Mouse (Mus musculus) thymus, postnatal 4 days (tissue): ENCODE results near the gene Fam219a.
A peak's percentile ranks its signal among the peaks of the same experiment; 100 is the strongest.

Source experiments
- DNase-seq: peaks from one replicate; pipeline ENCODE4 v3.0.0; 2021

Gene Fam219a

DNA sequence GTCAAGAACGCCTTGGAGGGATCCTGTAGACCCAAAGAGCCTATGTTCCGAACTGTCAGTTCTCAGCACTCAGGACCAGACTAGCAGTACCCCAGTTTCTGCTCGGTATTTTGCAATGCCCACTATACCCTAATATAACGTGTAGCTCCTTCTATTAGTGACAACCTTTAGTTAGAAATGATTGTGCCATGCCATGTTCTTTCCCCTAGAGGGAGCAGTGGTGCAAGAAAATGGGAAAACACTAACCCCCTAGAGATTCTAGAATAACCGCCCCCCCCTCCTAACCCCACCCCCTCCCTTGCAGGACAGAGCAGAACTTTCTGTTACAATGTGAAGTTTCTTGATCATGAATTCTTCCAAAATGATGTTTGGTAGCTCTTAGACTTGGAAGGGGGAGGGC is 65.0 kb downstream of the Fam219a start:
- no peak for DNase-seq

DNA sequence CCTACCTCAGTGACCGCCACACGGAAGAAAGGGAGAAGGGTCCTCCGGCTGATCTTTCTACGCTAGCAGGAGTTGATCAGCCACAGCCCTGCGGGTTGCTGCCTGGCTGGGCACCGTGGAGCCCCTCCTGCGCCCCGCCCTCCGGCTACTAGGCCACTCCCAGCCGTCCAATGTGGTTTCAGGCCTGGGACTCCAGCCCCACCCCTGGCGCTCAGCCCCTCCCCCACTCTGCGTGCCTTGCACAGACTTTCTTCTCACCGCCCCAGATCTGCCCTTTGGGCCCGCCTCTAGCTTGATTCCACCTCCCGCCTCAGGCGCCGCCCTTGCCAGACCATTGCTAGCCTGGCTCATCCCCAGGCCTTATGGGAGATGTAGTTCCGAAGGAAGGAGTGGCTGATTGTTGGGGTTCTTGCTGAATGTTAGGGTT is 66.3 kb downstream of the Fam219a start, which contains the start of gene AI464131:
AI464131 (minus strand) TSS at position 91 of the 427 bp plus-strand sequence.
- DNase-seq = peak; percentile 79

DNA sequence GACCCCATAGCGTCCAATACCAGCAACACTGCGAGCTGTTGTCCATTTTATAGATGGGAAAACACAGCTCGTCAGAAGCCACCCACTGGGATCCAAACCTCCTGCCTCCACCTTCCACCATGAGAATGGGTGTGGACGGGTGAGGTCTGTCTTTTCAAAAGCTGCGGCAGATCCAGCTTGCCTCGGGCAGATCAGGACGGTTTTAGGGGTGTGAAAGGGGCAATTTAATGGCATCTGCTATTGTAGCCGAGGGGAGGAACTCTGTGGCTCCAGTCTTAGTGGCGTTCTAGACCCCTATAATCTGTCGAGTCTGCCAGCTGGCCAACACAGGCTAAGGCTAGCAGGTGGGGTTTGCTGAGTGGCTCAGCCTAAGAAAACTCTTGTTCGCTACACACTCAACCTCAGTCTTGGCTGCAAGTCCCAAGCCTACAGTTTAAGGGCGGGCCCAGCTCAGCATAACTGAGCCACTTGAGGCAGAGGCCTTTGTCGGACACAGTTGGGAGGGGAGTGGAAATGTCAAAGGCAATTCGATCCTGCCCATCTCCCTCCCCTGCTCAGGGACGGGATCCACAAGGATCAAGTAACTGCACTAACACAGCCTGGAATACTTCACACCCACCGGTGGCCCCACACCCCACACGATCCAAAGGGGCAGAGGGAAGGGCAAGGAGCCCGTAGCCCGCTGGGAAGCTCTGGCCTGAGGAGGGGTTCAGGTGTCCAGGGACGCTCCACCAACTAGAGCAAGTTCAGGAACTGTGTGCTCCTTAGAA is 67.0 kb downstream of the Fam219a start:
- no peak for DNase-seq

DNA sequence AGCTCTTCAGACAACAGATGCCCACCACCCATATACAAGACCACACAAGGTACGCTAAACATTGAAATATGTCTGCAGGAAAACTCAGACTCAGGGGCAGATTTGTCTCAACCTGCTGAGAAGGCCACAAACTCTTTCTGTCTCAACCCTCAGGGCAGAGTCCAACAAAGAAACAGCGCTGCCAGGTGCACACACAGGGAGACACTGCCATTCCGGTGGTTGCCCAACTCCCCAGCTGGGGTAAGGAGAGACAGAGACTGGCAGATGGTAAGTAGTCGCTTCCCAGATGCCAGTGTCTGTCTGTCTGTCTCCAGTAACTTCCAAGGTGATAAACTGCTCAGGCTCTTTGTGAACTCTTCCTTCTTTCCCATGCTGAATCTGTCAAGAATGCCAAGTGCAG is 68.6 kb downstream of the Fam219a start:
- DNase-seq = no peak

DNA sequence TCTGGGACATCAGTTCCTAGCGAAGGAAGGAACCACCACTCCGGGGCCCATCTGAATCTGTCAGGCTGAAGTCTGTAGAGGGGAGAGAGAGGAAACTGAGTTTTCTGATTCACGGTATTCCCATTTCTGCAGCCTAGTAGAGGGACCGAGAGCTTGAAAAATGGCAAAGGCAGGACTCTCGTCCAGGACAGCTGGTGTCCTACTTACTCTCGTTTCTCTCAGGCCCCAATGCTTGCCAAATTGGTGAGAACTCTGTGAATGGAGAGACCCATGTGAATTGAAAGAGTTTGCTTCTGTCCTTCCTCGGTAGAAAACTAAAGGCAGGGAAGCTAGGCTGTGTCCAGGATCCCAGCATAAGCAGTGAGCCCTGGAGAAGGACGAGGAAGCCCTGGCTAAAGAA is 69.7 kb downstream of the Fam219a start:
- no peak for DNase-seq

DNA sequence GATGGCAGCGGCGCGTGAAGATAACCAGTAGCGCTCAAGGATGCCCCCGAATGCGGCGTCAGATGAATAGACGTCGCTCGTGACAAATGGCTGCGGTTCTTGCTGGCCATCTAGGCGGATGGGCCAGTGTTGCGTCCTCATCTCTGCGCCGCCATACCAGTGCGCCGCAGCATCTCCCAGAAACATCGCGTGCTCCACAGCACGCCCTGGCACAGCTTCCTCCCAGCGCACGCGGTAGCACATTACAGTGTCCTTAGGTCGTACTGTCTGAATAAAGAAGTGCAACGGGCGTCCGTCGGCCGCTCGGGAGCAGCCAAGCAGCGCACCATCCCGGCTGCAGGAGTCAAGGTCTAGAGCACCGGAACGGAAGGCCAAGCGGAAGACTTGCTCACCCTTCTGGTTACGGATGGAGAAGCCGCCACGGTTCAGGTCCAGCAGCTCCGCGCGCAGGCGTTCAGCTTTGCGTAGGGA is 70.4 kb downstream of the Fam219a start:
- peak; percentile 18 for DNase-seq

DNA sequence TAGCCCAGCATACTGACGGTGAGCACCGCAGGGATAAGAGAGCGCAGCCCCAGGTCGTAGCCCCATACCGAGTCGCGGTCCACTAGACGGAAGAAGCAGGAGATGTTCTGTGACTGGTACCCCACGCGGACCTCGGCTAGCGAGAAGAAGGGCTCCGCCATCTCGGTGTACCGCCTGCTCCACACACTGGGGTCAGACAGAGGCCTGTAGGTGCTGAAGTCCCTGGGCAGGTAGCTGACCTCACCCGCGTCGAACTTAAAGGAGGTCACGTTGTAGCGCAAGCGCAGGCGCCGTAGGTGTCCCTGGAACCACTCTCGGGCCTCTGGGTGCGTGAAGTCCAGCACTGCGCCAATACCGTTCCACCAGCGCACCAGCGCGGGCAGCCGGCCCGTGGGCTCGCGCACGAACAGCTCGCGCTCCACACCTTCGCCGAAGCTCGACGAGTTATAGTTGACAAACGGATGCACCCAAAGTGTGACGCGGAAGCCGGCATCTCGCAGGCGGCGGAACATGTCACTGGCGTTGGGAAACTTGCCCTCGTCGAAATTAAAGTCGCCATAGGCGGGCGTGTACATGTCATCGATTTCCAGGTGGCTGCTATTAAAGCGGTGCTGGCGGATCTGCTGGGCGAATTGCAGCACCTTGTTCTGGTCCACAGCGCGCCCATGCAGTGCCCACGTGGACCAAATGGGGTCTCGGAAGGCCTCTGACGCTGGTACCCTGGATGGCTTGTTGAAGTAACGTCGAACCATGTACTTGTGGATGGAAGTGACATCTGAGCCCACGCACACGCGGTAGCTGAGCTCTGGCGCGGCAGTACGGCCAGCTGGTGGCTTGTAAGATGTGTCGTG is 71.1 kb downstream of the Fam219a start:
- DNase-seq = peak; percentile 15

DNA sequence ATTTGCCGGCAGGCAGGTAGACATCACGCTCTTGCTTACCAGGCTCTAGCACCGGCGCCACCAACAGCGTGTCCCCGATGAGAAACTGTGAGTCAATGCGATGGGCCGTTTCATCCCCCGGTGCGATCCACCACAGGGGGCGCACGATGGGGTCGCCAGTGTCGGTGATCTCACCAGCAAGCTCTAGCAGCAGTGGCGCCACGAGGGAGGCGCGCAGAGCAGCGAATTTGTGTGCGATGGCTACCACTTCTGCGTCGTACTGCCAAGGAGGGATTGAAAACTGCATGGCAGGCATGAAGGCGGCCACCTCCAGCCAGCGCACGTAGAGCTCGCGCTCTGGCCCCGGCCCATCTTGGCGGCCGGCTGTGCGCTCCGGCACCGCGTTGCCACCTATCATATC is 71.8 kb downstream of the Fam219a start:
- peak; percentile 81 for DNase-seq

DNA sequence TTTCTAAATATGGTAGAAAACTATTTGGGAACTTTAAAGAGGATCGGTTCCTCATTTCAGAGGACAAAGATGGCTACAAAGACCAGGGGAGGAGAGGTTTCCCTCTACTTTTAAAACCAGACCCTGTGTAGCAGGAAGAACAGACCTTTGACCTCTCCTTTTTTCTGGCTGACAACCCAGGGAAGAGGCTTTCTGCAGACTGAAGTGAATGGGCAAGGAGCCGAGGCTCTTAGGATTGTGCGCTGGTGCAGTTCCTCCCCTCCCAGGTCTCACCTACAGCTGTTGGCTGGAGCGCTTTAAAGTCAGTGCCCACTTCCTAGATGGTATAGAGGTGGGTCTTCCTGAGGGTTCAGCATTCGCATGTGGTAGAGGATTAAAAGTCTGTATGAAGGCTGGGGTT is 72.3 kb downstream of the Fam219a start:
- no peak for DNase-seq

DNA sequence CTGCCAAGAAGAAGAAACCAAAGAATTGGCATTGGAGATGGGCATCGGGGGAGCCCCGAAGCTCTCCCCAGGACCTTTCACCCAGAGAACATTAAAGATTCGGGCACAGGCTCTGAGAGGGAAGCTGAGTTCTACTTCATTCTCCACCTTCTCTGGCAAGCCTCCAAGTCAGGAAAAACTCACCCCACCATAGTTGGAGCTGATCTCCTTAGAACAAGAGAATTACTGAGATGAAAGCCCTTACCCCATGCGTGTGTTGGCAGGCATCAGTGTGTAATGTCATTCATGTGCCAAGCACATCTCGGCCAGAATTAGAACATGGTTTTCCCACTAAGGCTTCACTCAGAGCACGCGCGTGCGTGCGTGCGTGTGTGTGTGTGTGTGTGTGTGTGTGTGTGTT is 73.5 kb downstream of the Fam219a start:
- DNase-seq = no peak

DNA sequence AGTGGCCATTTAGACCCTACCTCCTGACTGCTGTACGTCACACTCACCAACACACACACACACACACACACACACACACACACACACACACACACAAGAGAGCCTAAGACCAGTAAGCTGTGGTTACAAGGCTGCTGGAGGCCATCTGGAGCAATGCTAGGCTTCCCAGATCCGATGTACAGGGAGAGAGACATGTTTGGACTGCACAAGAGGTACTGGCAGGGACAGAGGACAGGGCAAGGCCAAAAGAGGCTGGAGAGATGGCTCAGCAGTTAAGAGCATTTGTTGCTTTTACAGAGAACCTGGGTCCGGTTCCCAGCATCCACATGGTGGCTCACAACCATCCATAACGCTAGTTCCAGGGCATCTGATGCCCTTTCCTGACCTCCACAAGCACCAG is 74.3 kb downstream of the Fam219a start:
- no peak for DNase-seq

DNA sequence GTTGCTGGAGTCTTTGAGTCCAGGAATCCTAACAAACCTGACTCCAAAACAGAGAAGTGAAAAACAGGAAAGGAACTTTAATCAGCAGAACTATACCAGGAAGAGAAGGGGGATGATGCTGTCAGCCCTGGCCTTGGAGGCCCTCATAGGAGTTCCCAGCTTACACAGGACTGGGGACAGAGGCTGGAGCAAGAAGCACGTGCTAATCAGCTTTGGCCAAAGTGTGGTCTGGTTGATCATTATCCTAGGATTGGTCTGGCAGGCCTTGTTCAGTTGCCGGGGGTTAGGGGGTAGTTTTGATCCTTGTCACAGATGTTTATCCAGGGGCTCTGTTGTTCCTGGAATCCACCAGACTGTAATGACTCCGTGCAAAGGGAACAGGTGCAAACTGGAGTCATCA is 75.0 kb downstream of the Fam219a start:
- DNase-seq = no peak

DNA sequence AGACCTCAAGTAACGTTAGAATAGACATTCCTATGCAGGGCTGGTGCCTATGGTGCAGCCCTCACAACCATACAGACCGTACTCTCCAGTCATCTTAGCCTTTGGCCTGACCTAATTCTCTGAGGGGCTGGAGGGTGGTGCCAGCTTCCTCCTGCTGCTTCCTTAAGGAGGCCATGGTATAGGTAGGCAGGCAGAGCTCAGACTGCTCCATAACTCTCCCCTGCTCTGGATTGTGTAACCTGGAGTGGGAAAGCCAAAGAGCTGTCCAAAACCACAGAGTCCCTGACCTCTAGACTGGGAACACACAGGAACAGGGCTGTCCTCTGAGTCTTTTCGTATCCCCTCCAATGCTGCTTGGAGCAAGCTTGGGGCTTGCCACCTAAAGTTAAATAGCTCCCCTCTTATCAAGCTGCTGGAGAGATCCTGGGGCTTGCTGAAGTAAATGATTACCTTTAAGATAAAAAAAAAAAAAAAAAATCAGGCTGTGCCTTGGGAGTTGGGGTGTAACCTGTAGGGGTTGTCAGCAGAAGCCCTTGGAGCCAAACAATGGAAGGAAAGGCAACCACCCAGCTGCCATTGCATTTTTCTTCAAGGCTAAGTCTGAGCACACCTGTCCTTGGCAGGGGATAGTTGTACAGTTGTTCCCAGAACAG is 75.7 kb downstream of the Fam219a start:
- no peak for DNase-seq

DNA sequence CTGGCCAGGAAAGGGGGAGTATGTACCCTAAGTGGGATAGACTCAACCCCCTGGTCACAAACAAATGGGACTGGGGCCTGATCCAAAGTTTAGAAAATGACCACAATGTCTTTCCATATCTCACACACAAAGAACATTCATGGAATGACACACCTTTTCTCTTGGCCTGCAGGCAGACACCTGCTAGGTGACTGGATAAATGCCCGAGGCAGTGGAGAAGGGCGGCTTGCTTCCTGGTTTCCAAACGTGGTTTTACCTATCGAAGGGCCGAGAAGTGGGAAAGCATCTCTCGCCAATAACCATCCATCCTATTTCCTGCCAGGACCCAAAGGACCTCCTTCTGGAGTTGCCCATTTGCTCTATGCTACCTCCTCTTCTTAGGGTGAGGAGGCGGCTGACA is 76.4 kb downstream of the Fam219a start:
- no peak for DNase-seq

DNA sequence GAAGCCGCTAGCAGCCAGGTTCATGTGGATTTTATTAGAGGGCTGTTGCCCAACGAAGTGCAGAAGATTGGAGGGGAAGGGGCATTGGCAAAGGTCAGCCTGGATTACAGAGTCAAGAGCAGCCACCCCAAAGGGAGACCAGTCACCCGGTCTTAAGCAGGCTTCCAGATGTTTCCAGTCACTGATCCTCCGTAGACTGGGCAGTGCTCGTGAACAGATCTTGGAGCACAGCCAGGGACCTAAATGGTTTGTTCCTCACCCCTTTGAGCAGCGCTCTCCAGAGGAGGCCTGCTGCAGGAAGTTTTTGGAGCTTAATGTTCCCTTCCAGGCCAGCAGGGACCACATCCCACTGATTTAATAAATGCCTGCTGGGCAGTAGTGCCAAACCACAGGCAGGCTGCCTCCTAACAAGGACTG is 87.7 kb downstream of the Fam219a start:
- DNase-seq = no peak

DNA sequence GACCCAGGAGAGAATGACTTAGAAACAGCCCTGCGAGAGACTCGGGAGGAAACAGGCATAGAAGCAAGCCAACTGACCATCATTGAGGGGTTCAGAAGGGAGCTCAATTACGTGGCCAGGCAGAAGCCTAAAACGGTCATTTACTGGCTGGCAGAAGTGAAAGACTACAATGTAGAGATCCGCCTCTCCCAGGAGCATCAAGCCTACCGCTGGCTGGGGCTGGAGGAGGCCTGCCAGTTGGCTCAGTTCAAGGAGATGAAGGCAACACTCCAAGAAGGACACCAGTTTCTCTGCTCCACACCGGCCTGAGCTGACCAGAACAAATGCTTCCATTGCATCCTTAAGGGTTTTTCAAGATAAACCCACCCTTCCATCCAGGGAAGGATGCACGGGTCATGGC is 89.1 kb downstream of the Fam219a start:
- DNase-seq = no peak

DNA sequence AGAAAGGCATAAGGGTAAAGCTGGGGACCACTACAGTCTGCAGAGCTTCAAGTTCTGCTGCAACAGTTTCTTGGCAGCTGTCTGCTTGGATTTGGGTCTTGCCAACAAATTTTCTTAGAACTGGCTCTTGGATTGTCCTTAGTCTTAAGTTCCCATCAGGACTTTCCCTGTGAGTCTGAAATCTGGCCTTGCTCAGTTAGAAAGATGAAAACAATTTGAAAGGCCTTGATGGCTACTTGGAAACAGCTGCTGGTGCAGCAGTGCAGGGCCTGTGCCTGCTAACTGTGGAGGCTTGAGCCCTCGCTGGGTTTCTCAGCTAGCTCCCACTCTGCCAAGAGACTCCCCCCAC is 89.9 kb downstream of the Fam219a start:
- no peak for DNase-seq

DNA sequence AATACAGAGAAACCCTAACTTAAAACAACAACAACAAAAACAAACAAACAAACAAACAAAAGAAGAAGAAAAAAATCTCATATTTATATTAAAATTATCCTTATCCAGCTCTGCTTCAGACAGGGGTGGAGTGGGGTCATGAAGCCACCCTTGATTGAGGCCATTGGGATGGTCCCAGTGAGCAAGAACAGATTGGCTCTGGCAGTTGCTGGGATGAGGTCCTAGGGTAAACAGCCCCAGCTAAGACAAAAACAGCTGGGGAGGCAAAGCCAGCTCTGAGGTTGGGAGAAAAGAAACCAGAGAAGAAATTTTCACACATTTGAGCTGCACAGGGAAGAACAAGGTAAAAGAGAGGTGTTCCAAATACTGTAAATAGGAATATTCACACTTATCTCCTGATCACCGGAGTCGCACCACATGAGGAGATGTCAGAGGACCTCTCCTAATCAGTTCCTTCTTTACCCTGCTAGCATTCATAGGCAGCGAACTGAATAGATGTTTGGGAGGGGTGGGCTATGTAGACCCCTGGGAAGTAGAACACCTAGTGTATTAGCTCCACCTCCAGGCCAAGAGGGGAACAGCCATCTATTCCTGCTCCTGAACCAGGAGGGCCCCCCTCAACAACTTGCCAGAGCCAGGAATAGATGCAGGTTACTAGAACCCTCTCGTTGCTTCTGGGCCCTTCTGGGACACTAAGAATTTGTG is 90.4 kb downstream of the Fam219a start:
- peak; percentile 20 for DNase-seq

DNA sequence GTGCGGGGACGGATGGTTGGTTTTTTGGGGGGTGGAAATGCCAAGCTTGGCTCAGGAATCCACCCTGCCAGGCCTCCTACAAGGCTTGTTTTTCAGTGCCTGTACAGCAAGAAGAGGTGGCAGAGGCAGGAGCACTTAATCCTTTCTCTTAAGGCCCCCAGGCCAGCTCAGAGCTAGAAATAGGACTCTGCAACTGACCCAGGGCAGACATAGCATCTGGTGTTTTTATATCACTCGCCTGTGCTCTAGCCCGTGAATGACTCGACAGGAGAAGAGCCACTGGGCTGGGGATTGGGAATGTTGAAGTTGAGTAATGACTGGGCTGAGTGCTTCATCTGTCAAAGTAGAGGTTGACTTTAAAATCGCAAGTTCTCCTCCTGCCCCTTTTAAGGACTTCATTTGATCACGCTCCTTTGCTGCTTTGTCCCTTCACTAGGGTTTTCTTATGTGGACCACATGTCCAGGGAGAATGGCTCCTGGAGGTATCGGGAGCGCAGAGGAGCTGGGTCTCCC is 91.6 kb downstream of the Fam219a start:
- no peak for DNase-seq

DNA sequence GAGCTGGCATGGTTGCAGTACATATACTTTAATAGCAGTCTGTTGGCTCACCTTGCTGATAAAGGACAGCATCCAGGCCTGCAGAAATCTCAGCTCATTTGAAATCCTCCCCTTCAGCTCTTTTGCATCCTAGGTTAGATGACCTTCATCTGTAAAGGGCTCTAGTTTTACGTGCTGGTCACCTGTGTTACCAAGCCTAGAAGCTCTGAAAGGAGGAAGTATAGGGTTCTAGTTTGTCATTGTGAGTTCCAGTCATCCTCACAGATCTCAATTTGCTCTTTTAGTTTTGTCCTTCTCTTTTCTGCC is 98.0 kb downstream of the Fam219a start:
- DNase-seq = no peak

DNA sequence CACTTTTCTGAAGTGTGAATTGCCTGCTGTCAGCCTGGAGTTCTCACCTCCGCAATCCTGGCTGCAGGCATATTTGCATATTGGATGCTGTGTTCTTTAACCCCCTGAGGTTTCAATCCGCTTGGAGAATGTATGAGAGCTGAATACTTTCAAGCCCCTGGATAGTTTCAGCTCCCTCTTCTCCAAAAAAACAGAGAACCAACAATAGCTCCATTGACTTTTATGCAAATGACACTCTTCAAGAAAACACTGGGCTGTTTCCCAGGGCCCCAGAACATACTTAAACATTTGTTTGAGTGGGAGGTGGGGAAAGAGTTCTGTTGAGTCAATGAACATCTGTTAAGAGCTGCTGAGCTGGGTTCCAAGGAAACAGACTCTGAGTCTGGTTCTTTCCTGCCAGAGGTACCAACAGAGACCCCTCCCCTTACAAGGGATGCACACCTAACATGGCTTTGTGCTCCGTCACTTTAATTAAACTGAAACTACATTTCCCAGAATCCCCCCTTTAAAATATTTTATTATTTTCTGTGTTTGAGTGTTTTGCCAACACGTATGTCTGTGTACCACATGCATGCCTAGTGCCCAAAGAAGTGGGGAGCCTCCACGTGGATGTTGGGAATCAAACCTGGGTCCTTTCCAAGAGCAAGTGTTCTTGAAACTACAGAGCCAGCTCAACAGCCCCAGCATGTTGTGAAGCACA is 98.5 kb downstream of the Fam219a start:
- no peak for DNase-seq

DNA sequence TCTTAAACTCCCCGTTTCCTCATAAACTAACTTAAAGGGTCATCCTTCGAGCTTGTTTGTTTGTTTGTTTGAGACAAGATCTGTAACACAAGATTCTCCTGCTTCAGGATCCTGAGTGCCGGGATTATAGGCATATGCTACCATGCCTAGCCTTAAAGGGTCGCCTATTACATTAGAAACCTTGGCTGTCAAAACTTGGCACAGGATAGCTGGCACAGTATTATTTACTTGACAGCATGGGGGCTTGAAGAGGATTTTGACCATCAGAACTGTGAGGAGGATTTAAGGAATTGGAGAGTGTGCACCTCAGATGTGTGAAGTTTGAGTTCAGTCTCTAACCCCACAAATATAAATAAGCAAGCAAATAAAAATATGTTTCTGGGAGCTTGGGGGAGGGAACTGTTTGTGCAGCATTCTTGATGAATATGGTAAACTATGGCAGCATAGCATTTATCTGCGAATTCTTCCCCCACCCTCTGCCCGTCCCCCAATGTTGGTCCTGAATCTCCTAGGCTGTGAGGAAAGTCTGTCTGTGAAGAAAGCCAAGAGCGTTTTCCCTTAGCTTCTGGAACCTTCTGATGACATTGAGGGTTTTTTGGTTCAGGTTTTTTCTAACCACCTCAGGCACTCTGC is 99.2 kb downstream of the Fam219a start:
- DNase-seq = no peak
